Mouse (Mus musculus): Measurements from ENCODE around the gene Hist1h2ai. TPM values are rescaled to one million over a fixed set of nuclear protein-coding genes. Genes with fewer than 3 reads are reported as not detected.
"Not testable (repeated sequence)": the region's sequence is repeated elsewhere in the genome, so short reads cannot be mapped to it uniquely, and the experiment has no call there.

The Hist1h2ai gene
- polyA plus RNA-seq, 2 experiments: 6.9 to 22.5 TPM

GRCm38 (mm10) chr13:21749387-21750158 lies 33.4 kb downstream of the Hist1h2ai start:
- H3K4me1 ChIP-seq (replicated peaks; ENCODE audit: control insufficient read depth in 2 of 2, insufficient read depth in 2 of 2, low read length in 1 of 2): peaks cover 11 to 16% of the 10 kb centered on the region in 2 experiments
- no peaks in the 10 kb centered on the region for H3K36me3 ChIP-seq (replicated peaks; ENCODE audit: control insufficient read depth, insufficient read depth, low read depth)
- peak overlapping the region; percentile 82 for H3K9ac ChIP-seq (replicated peaks)
- ATAC-seq (ENCODE audit: insufficient read depth) (no peak), DNase-seq (ENCODE audit: low read depth in 3 of 3, low spot score in 3 of 3) (peak in 2 of 3 experiments; percentile 44 to 60)
- no peaks in the 10 kb centered on the region for H3K27me3 ChIP-seq (ENCODE audit: control insufficient read depth, insufficient read depth, low read length)
- 3% methylated on average over 5 of the region's 5 CpGs for WGBS (ENCODE audit: insufficient replicate concordance)
- peak overlapping the region; percentile 79 for H3K4me2 ChIP-seq (ENCODE audit: low read depth)
- TF ChIP-seq CTCF (IDR thresholded peaks at IDR 0.05; ENCODE audit: low read depth) (no peak), EP300 (IDR thresholded peaks at IDR 0.05; ENCODE audit: low read depth) (no peak; the same call in 1 of the 2 replicates)
- peak overlapping the region; percentile 72 to 77 for H3K4me3 ChIP-seq (ENCODE audit: insufficient read depth in 1 of 2, low read depth in 2 of 2, low read length in 2 of 2)
- H3K27ac ChIP-seq: peak overlapping the region; percentile 85
- H3K9me3 ChIP-seq (ENCODE audit: control insufficient read depth, low read length): no peaks in the 10 kb centered on the region

DNA sequence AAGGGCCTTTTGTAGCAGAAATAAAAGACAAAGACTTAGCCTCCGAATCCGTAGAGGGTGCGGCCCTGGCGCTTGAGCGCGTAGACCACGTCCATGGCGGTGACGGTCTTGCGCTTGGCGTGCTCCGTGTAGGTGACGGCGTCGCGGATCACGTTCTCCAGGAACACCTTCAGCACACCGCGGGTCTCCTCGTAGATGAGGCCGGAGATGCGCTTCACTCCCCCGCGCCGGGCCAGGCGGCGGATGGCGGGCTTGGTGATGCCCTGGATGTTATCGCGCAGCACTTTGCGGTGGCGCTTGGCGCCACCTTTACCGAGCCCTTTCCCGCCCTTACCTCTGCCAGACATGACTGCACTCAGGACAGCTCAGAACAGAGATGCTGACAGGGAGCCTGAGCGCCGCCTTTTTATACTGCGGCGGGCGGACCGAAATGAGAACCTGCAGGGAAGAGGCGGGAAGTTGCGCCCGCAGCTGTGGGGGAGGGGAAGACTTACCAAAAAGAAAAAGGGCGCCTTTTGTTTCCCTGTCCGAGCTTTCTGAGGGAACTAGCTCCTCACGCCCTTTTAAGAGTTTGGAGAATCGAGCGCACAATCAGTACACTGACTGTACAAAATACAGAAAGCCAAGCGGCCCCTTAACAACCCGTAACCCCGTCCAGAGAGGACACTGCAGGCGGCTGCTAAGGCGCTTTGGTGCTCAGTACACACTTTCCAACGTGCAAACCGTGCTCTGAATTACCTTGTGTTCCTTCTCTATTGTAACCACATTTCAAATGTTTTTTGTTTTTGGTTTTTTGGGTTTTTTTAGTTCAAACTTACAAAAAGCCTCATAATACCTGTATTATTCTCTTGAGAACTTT lies 34.2 kb downstream of the Hist1h2ai start, which contains the start of gene Hist1h4k:
Hist1h4k (minus strand) TSS at position 347 of the 859 bp plus-strand sequence.
- H3K36me3 ChIP-seq (replicated peaks; ENCODE audit: control insufficient read depth, insufficient read depth, low read depth); H3K9me3 ChIP-seq (ENCODE audit: control insufficient read depth, low read length); H3K27me3 ChIP-seq (ENCODE audit: control insufficient read depth, insufficient read depth, low read length): not testable (repeated sequence)
- H3K27ac ChIP-seq: peak within 1 kb of the TSS; percentile 97
- DNase-seq (ENCODE audit: low read depth in 3 of 3, low spot score in 3 of 3) (peak; percentile 71 to 87 (median 74)), ATAC-seq (ENCODE audit: insufficient read depth) (peak; percentile 55)
- H3K4me3 ChIP-seq (ENCODE audit: insufficient read depth in 1 of 2, low read depth in 2 of 2, low read length in 2 of 2): peak within 1 kb of the TSS; percentile 72 to 77
- peaks cover 11 to 16% of the 10 kb centered on the region in 2 experiments for H3K4me1 ChIP-seq (replicated peaks; ENCODE audit: control insufficient read depth in 2 of 2, insufficient read depth in 2 of 2, low read length in 1 of 2)
- H3K9ac ChIP-seq (replicated peaks): peak within 1 kb of the TSS; percentile 96
- WGBS (ENCODE audit: insufficient replicate concordance): under 1% methylated on average over 41 of the region's 56 CpGs
- peak; percentile 90 for TF ChIP-seq EP300 (IDR thresholded peaks at IDR 0.05; ENCODE audit: low read depth)
- H3K4me2 ChIP-seq (ENCODE audit: low read depth): peak within 1 kb of the TSS; percentile 79

DNA sequence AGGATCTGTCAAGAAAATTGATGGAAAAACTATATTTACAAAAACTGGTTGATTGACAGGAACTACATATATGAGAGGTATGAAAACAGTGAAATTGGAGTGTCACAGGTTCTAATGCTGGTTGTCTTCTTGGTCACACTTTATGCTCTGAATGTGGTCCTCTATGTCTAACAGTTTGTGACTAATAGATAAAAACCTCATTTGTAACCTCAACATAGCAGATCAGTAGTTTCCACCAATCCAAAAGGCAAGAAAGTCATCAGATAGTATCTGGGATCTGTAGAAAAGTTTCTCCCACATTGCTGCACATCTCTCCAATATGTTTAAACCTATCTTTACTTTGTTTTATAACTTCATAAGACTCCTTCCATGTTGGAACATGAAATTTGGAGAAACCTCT lies 35.2 kb downstream of the Hist1h2ai start:
- TF ChIP-seq CTCF (IDR thresholded peaks at IDR 0.05; ENCODE audit: low read depth): no peak
- TF ChIP-seq EP300 (IDR thresholded peaks at IDR 0.05; ENCODE audit: low read depth): no peak
- Histone ChIP-seq H3K4me3 (ENCODE audit: insufficient read depth in 1 of 2, low read depth in 2 of 2, low read length in 2 of 2) (peak overlapping the region in 1 of 2 experiments; percentile 61; a peak in 1 of 4 replicates), H3K4me1 (replicated peaks; ENCODE audit: control insufficient read depth in 2 of 2, insufficient read depth in 2 of 2, low read length in 1 of 2) (peaks cover 9 to 15% of the 10 kb centered on the region in 2 experiments), H3K9me3 (ENCODE audit: control insufficient read depth, low read length) (no peaks in the 10 kb centered on the region), H3K27ac (peak overlapping the region; percentile 97), H3K9ac (replicated peaks) (peak overlapping the region; percentile 96), H3K4me2 (ENCODE audit: low read depth) (peak overlapping the region; percentile 79), H3K27me3 (ENCODE audit: control insufficient read depth, insufficient read depth, low read length) (no peaks in the 10 kb centered on the region), H3K36me3 (replicated peaks; ENCODE audit: control insufficient read depth, insufficient read depth, low read depth) (no peaks in the 10 kb centered on the region)
- DNase-seq (ENCODE audit: low read depth in 3 of 3, low spot score in 3 of 3) (no peak), ATAC-seq (ENCODE audit: insufficient read depth) (no peak)

GRCm38 (mm10) chr13:21751827-21752226 lies 35.6 kb downstream of the Hist1h2ai start:
- DNase-seq (ENCODE audit: low read depth in 3 of 3, low spot score in 3 of 3) (no peak), ATAC-seq (ENCODE audit: insufficient read depth) (no peak)
- peaks cover 9 to 17% of the 10 kb centered on the region in 2 experiments for H3K4me1 ChIP-seq (replicated peaks; ENCODE audit: control insufficient read depth in 2 of 2, insufficient read depth in 2 of 2, low read length in 1 of 2)
- peak overlapping the region; percentile 42 to 61; a peak in 3 of 4 replicates for H3K4me3 ChIP-seq (ENCODE audit: insufficient read depth in 1 of 2, low read depth in 2 of 2, low read length in 2 of 2)
- H3K9ac ChIP-seq (replicated peaks): peak overlapping the region; percentile 96
- peak overlapping the region; percentile 97 for H3K27ac ChIP-seq
- no peaks in the 10 kb centered on the region for H3K27me3 ChIP-seq (ENCODE audit: control insufficient read depth, insufficient read depth, low read length)
- H3K9me3 ChIP-seq (ENCODE audit: control insufficient read depth, low read length): no peaks in the 10 kb centered on the region
- peak overlapping the region; percentile 79 for H3K4me2 ChIP-seq (ENCODE audit: low read depth)
- TF ChIP-seq CTCF (IDR thresholded peaks at IDR 0.05; ENCODE audit: low read depth) (no peak), EP300 (IDR thresholded peaks at IDR 0.05; ENCODE audit: low read depth) (no peak)
- WGBS (ENCODE audit: insufficient replicate concordance): 34% methylated on average over 3 of the region's 3 CpGs
- no peaks in the 10 kb centered on the region for H3K36me3 ChIP-seq (replicated peaks; ENCODE audit: control insufficient read depth, insufficient read depth, low read depth)

- DNase-seq (ENCODE audit: low read depth in 3 of 3, low spot score in 3 of 3): peak in 2 of 3 experiments; percentile 39 to 56
Observed at GRCm38 (mm10) chr13:21752356-21752755, 36.1 kb downstream of the Hist1h2ai start.

More at GRCm38 (mm10) chr13:21752356-21752755, 36.1 kb downstream of the Hist1h2ai start:
- 35% methylated on average over 3 of the region's 3 CpGs for WGBS (ENCODE audit: insufficient replicate concordance)
- no peaks in the 10 kb centered on the region for H3K27me3 ChIP-seq (ENCODE audit: control insufficient read depth, insufficient read depth, low read length)
- H3K27ac ChIP-seq: peak overlapping the region; percentile 97
- H3K9ac ChIP-seq (replicated peaks): peak overlapping the region; percentile 96
- H3K9me3 ChIP-seq (ENCODE audit: control insufficient read depth, low read length): no peaks in the 10 kb centered on the region
- H3K4me2 ChIP-seq (ENCODE audit: low read depth): peak overlapping the region; percentile 79
- TF ChIP-seq EP300 (IDR thresholded peaks at IDR 0.05; ENCODE audit: low read depth) (0 out of 2 replicates have a peak, but pooled peaks have one; percentile 2), CTCF (IDR thresholded peaks at IDR 0.05; ENCODE audit: low read depth) (no peak)
- peaks cover 9 to 14% of the 10 kb centered on the region in 2 experiments for H3K4me1 ChIP-seq (replicated peaks; ENCODE audit: control insufficient read depth in 2 of 2, insufficient read depth in 2 of 2, low read length in 1 of 2)
- peak overlapping the region; percentile 61 to 62 for H3K4me3 ChIP-seq (ENCODE audit: insufficient read depth in 1 of 2, low read depth in 2 of 2, low read length in 2 of 2)
- no peak for ATAC-seq (ENCODE audit: insufficient read depth)
- no peaks in the 10 kb centered on the region for H3K36me3 ChIP-seq (replicated peaks; ENCODE audit: control insufficient read depth, insufficient read depth, low read depth)
